In genomic region chr5:72808456-72809111, GRCm38 (mm10) we compare ENCODE assay signal across 8 mouse cellular contexts. TPM values are rescaled to one million over a fixed set of nuclear protein-coding genes. Genes with fewer than 3 reads are reported as not detected.
A peak's percentile ranks its signal among the peaks of the same experiment; 100 is the strongest.
DNase-seq lines count a peak whose midpoint lies in the region; ATAC-seq lines count a peak whose summit lies in the region.

No protein-coding gene starts in this region.

- peaks cover 13% of the 10 kb centered on the region; the same call in 1 of the 2 replicates for H3K4me1 ChIP-seq in forebrain, embryonic 11.5 days (replicated peaks; ENCODE audit: control insufficient read depth, insufficient read depth, low read length)
- 0 out of 2 replicates have a peak, but pooled peaks cover 6% of the 10 kb centered on the region for H3K4me1 ChIP-seq in forebrain, embryonic 15.5 days
- H3K4me1 ChIP-seq in midbrain, embryonic 16.5 days (ENCODE audit: control insufficient read depth, insufficient read depth, low read length): peaks cover 7% of the 10 kb centered on the region

- 0 out of 2 replicates have a peak overlapping the region, but pooled peaks have one; percentile 31 for H3K27ac ChIP-seq in forebrain, embryonic 11.5 days (ENCODE audit: low read depth, low read length)
- no peak overlapping the region for H3K27ac ChIP-seq in forebrain, embryonic 15.5 days (replicated peaks)
- H3K27ac ChIP-seq in midbrain, embryonic 16.5 days (ENCODE audit: low read length): no peak overlapping the region

- H3K9ac ChIP-seq in forebrain, embryonic 11.5 days (ENCODE audit: low read length): no peak overlapping the region
- no peak overlapping the region for H3K9ac ChIP-seq in forebrain, embryonic 15.5 days (replicated peaks)
- no peak overlapping the region for H3K9ac ChIP-seq in midbrain, embryonic 16.5 days (ENCODE audit: low read depth, low read length)

- no peaks in the 10 kb centered on the region for H3K27me3 ChIP-seq in forebrain, embryonic 11.5 days (ENCODE audit: control insufficient read depth, insufficient read depth, low read length)
- no peaks in the 10 kb centered on the region for H3K27me3 ChIP-seq in forebrain, embryonic 15.5 days
- H3K27me3 ChIP-seq in midbrain, embryonic 16.5 days (ENCODE audit: control insufficient read depth, insufficient read depth, low read depth, low read length): no peaks in the 10 kb centered on the region

- no peaks in the 10 kb centered on the region for H3K36me3 ChIP-seq in forebrain, embryonic 11.5 days (ENCODE audit: control insufficient read depth, insufficient read depth, low read length)
- no peaks in the 10 kb centered on the region for H3K36me3 ChIP-seq in forebrain, embryonic 15.5 days
- H3K36me3 ChIP-seq in midbrain, embryonic 16.5 days (ENCODE audit: control insufficient read depth, insufficient read depth, low read length): no peaks in the 10 kb centered on the region

- no peak overlapping the region for H3K4me3 ChIP-seq in forebrain, embryonic 11.5 days (ENCODE audit: low read depth, low read length)
- H3K4me3 ChIP-seq in forebrain, embryonic 15.5 days: no peak overlapping the region
- H3K4me3 ChIP-seq in midbrain, embryonic 16.5 days (ENCODE audit: low read depth, low read length): no peak overlapping the region

- no peak for DNase-seq in forebrain, embryonic 11.5 days (ENCODE audit: low spot score)
- DNase-seq in lung, postnatal 10 days: peak; percentile 61
- DNase-seq in lung, postnatal 25 days (ENCODE audit: low spot score): no peak
- peak; percentile 41 for DNase-seq in gastrocnemius, postnatal 10 days

- no peaks in the 10 kb centered on the region for H3K9me3 ChIP-seq in forebrain, embryonic 11.5 days (ENCODE audit: control insufficient read depth, low read length)
- H3K9me3 ChIP-seq in forebrain, embryonic 15.5 days: no peaks in the 10 kb centered on the region
- H3K9me3 ChIP-seq in midbrain, embryonic 16.5 days (replicated peaks; ENCODE audit: control insufficient read depth, low read length, poor library complexity, severe bottlenecking): peaks cover 4% of the 10 kb centered on the region; the same call in 1 of the 2 replicates

- WGBS in forebrain, embryonic 11.5 days: 46% methylated on average over 14 of the region's 14 CpGs
- 44% methylated on average over 14 of the region's 14 CpGs for WGBS in forebrain, embryonic 15.5 days
- WGBS in midbrain, embryonic 16.5 days: 49% methylated on average over 14 of the region's 14 CpGs

- ATAC-seq in forebrain, embryonic 11.5 days (replicated peaks; ENCODE audit: low FRiP score): no peak
- no peak for ATAC-seq in forebrain, embryonic 15.5 days (replicated peaks)
- no peak for ATAC-seq in midbrain, embryonic 16.5 days
- ATAC-seq in cerebellum, adult (ENCODE audit: insufficient number of reproducible peaks, low FRiP score, low TSS enrichment): no peak
- no peak for ATAC-seq in megakaryocyte-erythroid progenitor cell, adult 5-6 weeks (replicated peaks; ENCODE audit: low FRiP score, low TSS enrichment, poor library complexity, severe bottlenecking)

- no peak overlapping the region; the same call in 1 of the 2 replicates for H3K4me2 ChIP-seq in forebrain, embryonic 11.5 days (ENCODE audit: low read depth, low read length, severe bottlenecking)
- no peak overlapping the region for H3K4me2 ChIP-seq in forebrain, embryonic 15.5 days (replicated peaks)
- H3K4me2 ChIP-seq in midbrain, embryonic 16.5 days (ENCODE audit: low read length): peak overlapping the region; percentile 9

RNA-seq across cellular contexts. Expression of gene Txk, which starts 56.0 kb away (rescaled TPM):
- polyA plus RNA-seq in forebrain, embryonic 11.5 days (2014; fragmentation: Nextera tagmentation; extraction: Ambion mirVana): not detected in 2 replicates
- not detected in 2 replicates for polyA plus RNA-seq in forebrain, embryonic 15.5 days (2015; fragmentation: Nextera tagmentation; extraction: Ambion mirVana)
- total RNA-seq in gastrocnemius, postnatal 10 days (2021): not detected
- polyA plus RNA-seq in midbrain, embryonic 16.5 days (2015; fragmentation: Nextera tagmentation; extraction: Ambion mirVana): 0.19 TPM in 1 of 2 replicates, not detected in the other
- total RNA-seq in megakaryocyte-erythroid progenitor cell, adult 5-6 weeks (2014; fragmentation: Nextera tagmentation): 0.96 and 7.8 TPM in 2 replicates
- total RNA-seq in megakaryocyte-erythroid progenitor cell, adult 5-6 weeks (2017): 0.15 and 1.2 TPM in 2 replicates

RNA-seq across cellular contexts. Expression of gene Tec, which starts 59.7 kb away (rescaled TPM):
- 2.9 and 3.0 TPM in 2 replicates for polyA plus RNA-seq in forebrain, embryonic 11.5 days (2014; fragmentation: Nextera tagmentation; extraction: Ambion mirVana)
- 3.5 and 3.7 TPM in 2 replicates for polyA plus RNA-seq in forebrain, embryonic 15.5 days (2015; fragmentation: Nextera tagmentation; extraction: Ambion mirVana)
- 1 to 10 TPM; 2.3 to 4.3 TPM for total RNA-seq in gastrocnemius, postnatal 10 days (2021)
- 4.6 and 5.4 TPM in 2 replicates for polyA plus RNA-seq in midbrain, embryonic 16.5 days (2015; fragmentation: Nextera tagmentation; extraction: Ambion mirVana)
- 4.8 and 10.0 TPM in 2 replicates for total RNA-seq in megakaryocyte-erythroid progenitor cell, adult 5-6 weeks (2014; fragmentation: Nextera tagmentation)
- total RNA-seq in megakaryocyte-erythroid progenitor cell, adult 5-6 weeks (2017): 16.3 and 21.6 TPM in 2 replicates

Comparison
In these comparisons a context has a peak if more than half of its experiments do, and no peak if none do; other contexts are left out.
1. DNase-seq: peak in lung, postnatal 10 days (single experiment) and gastrocnemius, postnatal 10 days (single experiment); none in forebrain, embryonic 11.5 days (single experiment) and lung, postnatal 25 days (single experiment).